Mouse (Mus musculus) CH12.LX (cell line): Measurements from ENCODE around the gene Tctex1d1.

Experiments used
- CTCF ChIP-seq, 2 experiments: IDR thresholded peaks in 1 of 2; conservative IDR thresholded peaks in 1 of 2; 2 replicates each; pipeline ENCODE4 v1.5.1; 2011 to 2012; ENCODE audit warnings: low read depth in 2 of 2, low read length in 2 of 2, improper control_type of control experiment in 1 of 2, inconsistent platforms in 1 of 2, mild to moderate bottlenecking in 1 of 2, moderate library complexity in 1 of 2
- HCFC1 ChIP-seq: IDR thresholded peaks from 2 replicates; pipeline ENCODE4 v1.6.1; 2012; ENCODE audit warnings: low read depth, mild to moderate bottlenecking, inconsistent platforms, low read length, improper control_type of control experiment
- PAX5 ChIP-seq: IDR thresholded peaks from 2 replicates; pipeline ENCODE4 v1.6.1; 2012; ENCODE audit warnings: low read length, inconsistent platforms, mixed read lengths
- POLR2A ChIP-seq: IDR thresholded peaks from 2 replicates; pipeline ENCODE4 v1.6.1; 2011; ENCODE audit warnings: low read depth, mild to moderate bottlenecking, improper control_type of control experiment, low read length

GRCm38 (mm10) chr4:102964174-102964573, 14.2 kb upstream of the Tctex1d1 start:
- TF ChIP-seq HCFC1 (no peak), PAX5 (no peak), POLR2A (no peak), CTCF (conservative IDR thresholded peaks at IDR 0.05 in 1 of 2, IDR thresholded peaks at IDR 0.05 in 1 of 2; ENCODE audit: low read depth in 2 of 2, low read length in 2 of 2) (peak in 1 of 2 experiments; percentile 43; a peak in 2 of 4 replicates)
